Mouse (Mus musculus): Measurements from ENCODE around the gene Wdr83.

GRCm38 (mm10) chr8:85036381-85036717 lies 44.8 kb downstream of the Wdr83 start:
- TF ChIP-seq CTCF (conservative IDR thresholded peaks at IDR 0.05; ENCODE audit: insufficient read depth, insufficient read length, low read depth, low read length) = no peak
- TF ChIP-seq POLR2A (IDR thresholded peaks at IDR 0.05; ENCODE audit: low read depth, low read length) = no peak

Measured in kidney, adult 2 months (tissue).